Mouse (Mus musculus): Measurements from ENCODE around the gene Sp4. TPM values are rescaled to one million over a fixed set of nuclear protein-coding genes. Genes with fewer than 3 reads are reported as not detected.

The Sp4 gene
- polyA plus RNA-seq, 1 experiment from 2014 or later = 5.3 TPM

- ATAC-seq (ENCODE audit: insufficient read depth) = no peak
- Histone ChIP-seq H3K4me2 (peak overlapping the region; percentile 84), H3K36me3 (replicated peaks) (peaks cover 14% of the 10 kb centered on the region; the same call in 1 of the 2 replicates), H3K27ac (replicated peaks) (peak overlapping the region; percentile 96), H3K9me3 (replicated peaks) (no peaks in the 10 kb centered on the region), H3K4me1 (replicated peaks) (peaks cover 46% of the 10 kb centered on the region), H3K4me3 (replicated peaks) (peak overlapping the region; percentile 83), H3K27me3 (no peaks in the 10 kb centered on the region), H3K9ac (peak overlapping the region; percentile 74)
- WGBS (ENCODE audit: insufficient replicate concordance) = 45% methylated on average over 5 of the region's 5 CpGs
These were observed 1.8 kb upstream of the Sp4 start for GRCm38 (mm10) chr12:118303066-118303465.

GRCm38 (mm10) chr12:118301866-118302835, 911 bp upstream of the Sp4 start:
- under 1% methylated on average over 73 of the region's 74 CpGs for WGBS (ENCODE audit: insufficient replicate concordance)
- H3K4me1 ChIP-seq (replicated peaks) = peaks cover 49% of the 10 kb centered on the region
- ATAC-seq (ENCODE audit: insufficient read depth) = peak; percentile 80

GRCm38 (mm10) chr12:118300754-118301071, 527 bp downstream of the Sp4 start:
- peak overlapping the region; percentile 83 for H3K4me3 ChIP-seq (replicated peaks)
- WGBS (ENCODE audit: insufficient replicate concordance) = under 1% methylated on average over 13 of the region's 13 CpGs
- peak overlapping the region; percentile 74 for H3K9ac ChIP-seq
- H3K27ac ChIP-seq (replicated peaks) = peak overlapping the region; percentile 96
- H3K36me3 ChIP-seq (replicated peaks) = peaks cover 14% of the 10 kb centered on the region; the same call in 1 of the 2 replicates
- peak overlapping the region; percentile 75 for H3K4me2 ChIP-seq
- no peaks in the 10 kb centered on the region for H3K9me3 ChIP-seq (replicated peaks)
- H3K4me1 ChIP-seq (replicated peaks) = peaks cover 58% of the 10 kb centered on the region
- no peak for ATAC-seq (ENCODE audit: insufficient read depth)
- no peaks in the 10 kb centered on the region for H3K27me3 ChIP-seq

More at GRCm38 (mm10) chr12:118301866-118302835, 911 bp upstream of the Sp4 start:
- Histone ChIP-seq H3K9ac (peak overlapping the region; percentile 90), H3K9me3 (replicated peaks) (no peaks in the 10 kb centered on the region), H3K27ac (replicated peaks) (peak overlapping the region; percentile 96), H3K27me3 (no peaks in the 10 kb centered on the region), H3K4me3 (replicated peaks) (peak overlapping the region; percentile 83), H3K4me2 (peak overlapping the region; percentile 84), H3K36me3 (replicated peaks) (peaks cover 14% of the 10 kb centered on the region; the same call in 1 of the 2 replicates)

GRCm38 (mm10) chr12:118299956-118300355, 1.3 kb downstream of the Sp4 start:
- Histone ChIP-seq H3K9ac (0 out of 2 replicates have a peak overlapping the region, but pooled peaks have one; percentile 25), H3K4me3 (replicated peaks) (peak overlapping the region; percentile 83), H3K4me1 (replicated peaks) (peaks cover 56% of the 10 kb centered on the region), H3K4me2 (peak overlapping the region; percentile 75), H3K9me3 (replicated peaks) (no peaks in the 10 kb centered on the region), H3K27ac (replicated peaks) (peak overlapping the region; percentile 60), H3K36me3 (replicated peaks) (peaks cover 14% of the 10 kb centered on the region; the same call in 1 of the 2 replicates), H3K27me3 (no peaks in the 10 kb centered on the region)
- ATAC-seq (ENCODE audit: insufficient read depth) = no peak
- WGBS (ENCODE audit: insufficient replicate concordance) = 45% methylated on average over 6 of the region's 6 CpGs

- Histone ChIP-seq H3K27me3 (no peaks in the 10 kb centered on the region), H3K4me2 (peak overlapping the region; percentile 75), H3K4me3 (replicated peaks) (peak overlapping the region; percentile 83), H3K4me1 (replicated peaks) (peaks cover 48% of the 10 kb centered on the region), H3K36me3 (replicated peaks) (peaks cover 14% of the 10 kb centered on the region; the same call in 1 of the 2 replicates), H3K9me3 (replicated peaks) (no peaks in the 10 kb centered on the region), H3K9ac (no peak overlapping the region), H3K27ac (replicated peaks) (peak overlapping the region; percentile 60; the same call in 1 of the 2 replicates)
- no peak for ATAC-seq (ENCODE audit: insufficient read depth)
- WGBS (ENCODE audit: insufficient replicate concordance) = 81% methylated on average over 9 of the region's 9 CpGs
These were observed 2.1 kb downstream of the Sp4 start for GRCm38 (mm10) chr12:118299172-118299571.

- Histone ChIP-seq H3K4me2 (peak overlapping the region; percentile 75), H3K4me3 (replicated peaks) (peak overlapping the region; percentile 83; the same call in 1 of the 2 replicates)
These were observed 2.7 kb downstream of the Sp4 start for GRCm38 (mm10) chr12:118298516-118298915.

GRCm38 (mm10) chr12:118296236-118296635, 5.0 kb downstream of the Sp4 start:
- H3K9me3 ChIP-seq (replicated peaks) = no peaks in the 10 kb centered on the region
- no peaks in the 10 kb centered on the region for H3K27me3 ChIP-seq
- H3K27ac ChIP-seq (replicated peaks) = no peak overlapping the region
- no peak for ATAC-seq (ENCODE audit: insufficient read depth)
- 37% methylated on average over 2 of the region's 2 CpGs for WGBS (ENCODE audit: insufficient replicate concordance)
- peak overlapping the region; percentile 61 for H3K4me2 ChIP-seq
- peaks cover 14% of the 10 kb centered on the region; the same call in 1 of the 2 replicates for H3K36me3 ChIP-seq (replicated peaks)
- H3K9ac ChIP-seq = peak overlapping the region; percentile 2; the same call in 1 of the 2 replicates
- H3K4me1 ChIP-seq (replicated peaks) = peaks cover 29% of the 10 kb centered on the region
- H3K4me3 ChIP-seq (replicated peaks) = peak overlapping the region; percentile 42; the same call in 1 of the 2 replicates

More at GRCm38 (mm10) chr12:118298516-118298915, 2.7 kb downstream of the Sp4 start:
- H3K9ac ChIP-seq = 0 out of 2 replicates have a peak overlapping the region, but pooled peaks have one; percentile 0
- no peak overlapping the region; the same call in 1 of the 2 replicates for H3K27ac ChIP-seq (replicated peaks)
- ATAC-seq (ENCODE audit: insufficient read depth) = no peak
- H3K4me1 ChIP-seq (replicated peaks) = peaks cover 41% of the 10 kb centered on the region
- 83% methylated on average over 2 of the region's 2 CpGs for WGBS (ENCODE audit: insufficient replicate concordance)
- no peaks in the 10 kb centered on the region for H3K9me3 ChIP-seq (replicated peaks)
- peaks cover 14% of the 10 kb centered on the region; the same call in 1 of the 2 replicates for H3K36me3 ChIP-seq (replicated peaks)
- no peaks in the 10 kb centered on the region for H3K27me3 ChIP-seq

GRCm38 (mm10) chr12:118295793-118296192, 5.4 kb downstream of the Sp4 start:
- H3K27ac ChIP-seq (replicated peaks) = no peak overlapping the region
- H3K4me2 ChIP-seq = peak overlapping the region; percentile 61

GRCm38 (mm10) chr12:118288947-118289346, 12.3 kb downstream of the Sp4 start:
- Histone ChIP-seq H3K9me3 (replicated peaks) (no peaks in the 10 kb centered on the region), H3K4me3 (replicated peaks) (no peak overlapping the region), H3K4me1 (replicated peaks) (peaks cover 7% of the 10 kb centered on the region; the same call in 1 of the 2 replicates), H3K4me2 (no peak overlapping the region), H3K9ac (no peak overlapping the region), H3K27me3 (no peaks in the 10 kb centered on the region), H3K27ac (replicated peaks) (no peak overlapping the region), H3K36me3 (replicated peaks) (peaks cover 3% of the 10 kb centered on the region; the same call in 1 of the 2 replicates)
- ATAC-seq (ENCODE audit: insufficient read depth) = no peak
- WGBS (ENCODE audit: insufficient replicate concordance) = 65% methylated on average over 1 of the region's 1 CpGs

More at GRCm38 (mm10) chr12:118295793-118296192, 5.4 kb downstream of the Sp4 start:
- 82% methylated on average over 1 of the region's 1 CpGs for WGBS (ENCODE audit: insufficient replicate concordance)
- ATAC-seq (ENCODE audit: insufficient read depth) = no peak
- H3K9ac ChIP-seq = 0 out of 2 replicates have a peak overlapping the region, but pooled peaks have one; percentile 2
- no peaks in the 10 kb centered on the region for H3K27me3 ChIP-seq
- peak overlapping the region; percentile 42; the same call in 1 of the 2 replicates for H3K4me3 ChIP-seq (replicated peaks)
- peaks cover 32% of the 10 kb centered on the region for H3K4me1 ChIP-seq (replicated peaks)
- H3K36me3 ChIP-seq (replicated peaks) = peaks cover 17% of the 10 kb centered on the region; the same call in 1 of the 2 replicates
- H3K9me3 ChIP-seq (replicated peaks) = no peaks in the 10 kb centered on the region

- no peak for ATAC-seq (ENCODE audit: insufficient read depth)
- no peaks in the 10 kb centered on the region for H3K36me3 ChIP-seq (replicated peaks)
- peaks cover 14% of the 10 kb centered on the region; the same call in 1 of the 2 replicates for H3K4me1 ChIP-seq (replicated peaks)
- H3K27ac ChIP-seq (replicated peaks) = no peak overlapping the region
- H3K4me2 ChIP-seq = no peak overlapping the region
- no peaks in the 10 kb centered on the region for H3K27me3 ChIP-seq
- WGBS (ENCODE audit: insufficient replicate concordance) = 69% methylated on average over 6 of the region's 6 CpGs
- no peak overlapping the region for H3K9ac ChIP-seq
- H3K4me3 ChIP-seq (replicated peaks) = no peak overlapping the region
- no peaks in the 10 kb centered on the region for H3K9me3 ChIP-seq (replicated peaks)
These were observed 16.1 kb downstream of the Sp4 start for GRCm38 (mm10) chr12:118285099-118285498.

GRCm38 (mm10) chr12:118281961-118282360, 19.3 kb downstream of the Sp4 start:
- no peak overlapping the region for H3K27ac ChIP-seq (replicated peaks)
- ATAC-seq (ENCODE audit: insufficient read depth) = no peak
- no peak overlapping the region for H3K4me3 ChIP-seq (replicated peaks)
- no peak overlapping the region for H3K9ac ChIP-seq
- no peaks in the 10 kb centered on the region for H3K9me3 ChIP-seq (replicated peaks)
- no peaks in the 10 kb centered on the region for H3K36me3 ChIP-seq (replicated peaks)
- no peak overlapping the region for H3K4me2 ChIP-seq
- peaks cover 14% of the 10 kb centered on the region; the same call in 1 of the 2 replicates for H3K4me1 ChIP-seq (replicated peaks)
- H3K27me3 ChIP-seq = no peaks in the 10 kb centered on the region
- 38% methylated on average over 1 of the region's 1 CpGs for WGBS (ENCODE audit: insufficient replicate concordance)

Data from liver, embryonic 15.5 days (tissue).